Mouse (Mus musculus) intestine, embryonic 16.5 days (tissue): ENCODE results near the gene Pcgf1. TPM values are rescaled to one million over a fixed set of nuclear protein-coding genes. Genes with fewer than 3 reads are reported as not detected.

Experiments used
- ATAC-seq: fragments of 200-750 bp; cut with Nextera tagmentation; 2 replicates; pipeline ENCODE4 v1.8.0; 2017; ENCODE audit warnings: moderate TSS enrichment, moderate library complexity
- H3K27ac ChIP-seq: fragments of 300-500 bp; sonication (generic); 2 replicates; pipeline ENCODE4 v1.5.1; 2014; ENCODE audit warnings: mild to moderate bottlenecking, low read length
- H3K27me3 ChIP-seq: fragments of 300-500 bp; sonication (generic); replicated peaks from 2 replicates; pipeline ENCODE4 v1.6.1; 2014; ENCODE audit warnings: low read length, control low read depth, mixed read lengths; ENCODE audit not compliant: control insufficient read depth, insufficient read depth
- H3K36me3 ChIP-seq: fragments of 300-500 bp; sonication (generic); 2 replicates; pipeline ENCODE4 v1.6.1; 2014; ENCODE audit warnings: low read length, control low read depth; ENCODE audit not compliant: control insufficient read depth, insufficient read depth
- H3K4me1 ChIP-seq: fragments of 300-500 bp; sonication (generic); 2 replicates; pipeline ENCODE4 v1.6.1; 2014; ENCODE audit warnings: low read length, control low read depth, mixed read lengths; ENCODE audit not compliant: control insufficient read depth, insufficient read depth
- H3K4me2 ChIP-seq: fragments of 300-500 bp; sonication (generic); 2 replicates; pipeline ENCODE4 v1.6.1; 2014; ENCODE audit warnings: low read depth, low read length, control low read depth
- H3K4me3 ChIP-seq: fragments of 300-500 bp; sonication (generic); 2 replicates; pipeline ENCODE4 v1.5.1; 2014; ENCODE audit warnings: mild to moderate bottlenecking, low read length
- H3K9ac ChIP-seq: fragments of 300-500 bp; sonication (generic); 2 replicates; pipeline ENCODE4 v1.6.1; 2014; ENCODE audit warnings: low read depth, low read length
- H3K9me3 ChIP-seq: fragments of 300-500 bp; sonication (generic); 2 replicates; pipeline ENCODE4 v1.6.1; 2016; ENCODE audit warnings: low read length, control low read depth; ENCODE audit not compliant: control insufficient read depth
- WGBS: fragments of 180-500 bp; shearing (Covaris S2); extraction: QIAGEN DNeasy Blood & Tissue Kit; methylation state at CpG from one replicate; pipeline ENCODE4 v1.1.7; 2014; 5-methylcytosine and 5-hydroxymethylcytosine counted together
- polyA plus RNA-seq: library from polyadenylated mRNA; unstranded; fragments of >200 nt; fragmentation: Nextera tagmentation; extraction: Ambion mirVana; gene quantifications from 2 replicates; pipeline ENCODE4 v1.2.1, GENCODE M21; 2015

Gene Pcgf1
- polyA plus RNA-seq, 1 experiment from 2014 or later, result 29.7 TPM

- peaks cover 16% of the 10 kb centered on the region for H3K4me1 ChIP-seq
- H3K4me3 ChIP-seq, result peak within 1 kb of the TSS; percentile 95
- peak within 1 kb of the TSS; percentile 97 for H3K9ac ChIP-seq
- WGBS, result under 1% methylated on average over 76 of the region's 76 CpGs
- ATAC-seq, result peak; percentile 90
- H3K4me2 ChIP-seq, result peak within 1 kb of the TSS; percentile 78
- H3K27me3 ChIP-seq, result no peaks in the 10 kb centered on the region
- no peaks in the 10 kb centered on the region for H3K36me3 ChIP-seq
- H3K27ac ChIP-seq, result peak within 1 kb of the TSS; percentile 85
- H3K9me3 ChIP-seq, result no peaks in the 10 kb centered on the region
Measured at GRCm38 (mm10) chr6:83108762-83109668, 31.3 kb downstream of the Pcgf1 start, which contains the start of gene Mrpl53. TSS of gene Mrpl53 (plus strand) at chr6:83109040.

- H3K4me3 ChIP-seq, result no peak overlapping the region
- no peaks in the 10 kb centered on the region for H3K9me3 ChIP-seq
- no peak for ATAC-seq
- H3K9ac ChIP-seq, result no peak overlapping the region
- peaks cover 29% of the 10 kb centered on the region for H3K4me1 ChIP-seq
- H3K27ac ChIP-seq, result no peak overlapping the region
- WGBS, result 93% methylated on average over 4 of the region's 4 CpGs
- H3K4me2 ChIP-seq, result no peak overlapping the region
- no peaks in the 10 kb centered on the region for H3K36me3 ChIP-seq
- H3K27me3 ChIP-seq, result no peaks in the 10 kb centered on the region
Measured at GRCm38 (mm10) chr6:83111510-83112136, 34.0 kb downstream of the Pcgf1 start.

GRCm38 (mm10) chr6:83115011-83115671 is 37.5 kb downstream of the Pcgf1 start, which contains the start of gene Mogs:
TSS of gene Mogs (plus strand) at chr6:83115496.
- H3K4me2 ChIP-seq, result peak within 1 kb of the TSS; percentile 88
- no peaks in the 10 kb centered on the region; the same call in 1 of the 2 replicates for H3K36me3 ChIP-seq
- ATAC-seq, result peak; percentile 92
- peak within 1 kb of the TSS; percentile 92 for H3K9ac ChIP-seq
- no peaks in the 10 kb centered on the region for H3K27me3 ChIP-seq
- WGBS, result 1% methylated on average over 44 of the region's 58 CpGs
- peak within 1 kb of the TSS; percentile 85 for H3K4me3 ChIP-seq
- H3K9me3 ChIP-seq, result no peaks in the 10 kb centered on the region
- peaks cover 21% of the 10 kb centered on the region for H3K4me1 ChIP-seq
- H3K27ac ChIP-seq, result peak within 1 kb of the TSS; percentile 87

- H3K4me3 ChIP-seq, result peak overlapping the region; percentile 85
- ATAC-seq, result peak; percentile 70
- no peaks in the 10 kb centered on the region; the same call in 1 of the 2 replicates for H3K36me3 ChIP-seq
- WGBS, result under 1% methylated on average over 46 of the region's 48 CpGs
- H3K9me3 ChIP-seq, result no peaks in the 10 kb centered on the region
- H3K4me1 ChIP-seq, result peaks cover 25% of the 10 kb centered on the region
- H3K4me2 ChIP-seq, result peak overlapping the region; percentile 88
- H3K27me3 ChIP-seq, result no peaks in the 10 kb centered on the region
- H3K27ac ChIP-seq, result peak overlapping the region; percentile 72
- peak overlapping the region; percentile 92 for H3K9ac ChIP-seq
Measured at GRCm38 (mm10) chr6:83115682-83116372, 38.2 kb downstream of the Pcgf1 start.

- Histone ChIP-seq H3K27ac (peak overlapping the region; percentile 72), H3K4me3 (peak overlapping the region; percentile 85), H3K9ac (peak overlapping the region; percentile 92), H3K27me3 (no peaks in the 10 kb centered on the region), H3K4me2 (peak overlapping the region; percentile 88), H3K9me3 (no peaks in the 10 kb centered on the region), H3K4me1 (peaks cover 25% of the 10 kb centered on the region), H3K36me3 (no peaks in the 10 kb centered on the region; the same call in 1 of the 2 replicates)
- no peak for ATAC-seq
- 71% methylated on average over 11 of the region's 11 CpGs for WGBS
Measured at GRCm38 (mm10) chr6:83116373-83117164, 38.9 kb downstream of the Pcgf1 start.

GRCm38 (mm10) chr6:83117165-83117438 is 39.4 kb downstream of the Pcgf1 start:
- Histone ChIP-seq H3K27me3 (no peaks in the 10 kb centered on the region), H3K4me3 (no peak overlapping the region), H3K27ac (no peak overlapping the region), H3K4me2 (no peak overlapping the region), H3K36me3 (no peaks in the 10 kb centered on the region; the same call in 1 of the 2 replicates), H3K9me3 (no peaks in the 10 kb centered on the region), H3K4me1 (peaks cover 26% of the 10 kb centered on the region), H3K9ac (no peak overlapping the region)
- no peak for ATAC-seq
- 86% methylated on average over 4 of the region's 4 CpGs for WGBS

- peaks cover 31% of the 10 kb centered on the region for H3K4me1 ChIP-seq
- H3K27me3 ChIP-seq, result no peaks in the 10 kb centered on the region
- no peak overlapping the region for H3K9ac ChIP-seq
- H3K4me2 ChIP-seq, result no peak overlapping the region
- no peak overlapping the region for H3K4me3 ChIP-seq
- no peaks in the 10 kb centered on the region; the same call in 1 of the 2 replicates for H3K36me3 ChIP-seq
- ATAC-seq, result no peak
- 87% methylated on average over 13 of the region's 13 CpGs for WGBS
- no peak overlapping the region for H3K27ac ChIP-seq
- H3K9me3 ChIP-seq, result no peaks in the 10 kb centered on the region
Measured at GRCm38 (mm10) chr6:83117616-83118015, 39.9 kb downstream of the Pcgf1 start.

GRCm38 (mm10) chr6:83118369-83118768 is 40.7 kb downstream of the Pcgf1 start:
- H3K4me2 ChIP-seq, result no peak overlapping the region
- no peaks in the 10 kb centered on the region for H3K9me3 ChIP-seq
- no peak overlapping the region for H3K27ac ChIP-seq
- no peak overlapping the region for H3K4me3 ChIP-seq
- no peak for ATAC-seq
- no peak overlapping the region for H3K9ac ChIP-seq
- H3K36me3 ChIP-seq, result no peaks in the 10 kb centered on the region; the same call in 1 of the 2 replicates
- H3K4me1 ChIP-seq, result peaks cover 37% of the 10 kb centered on the region
- 80% methylated on average over 11 of the region's 11 CpGs for WGBS
- H3K27me3 ChIP-seq, result no peaks in the 10 kb centered on the region
